Mouse (Mus musculus) brown adipose tissue, adult 24 weeks (tissue): Measurements from ENCODE around the gene Myo15b. TPM values are rescaled to one million over a fixed set of nuclear protein-coding genes. Genes with fewer than 3 reads are reported as not detected.
"Not testable (repeated sequence)": the region's sequence is repeated elsewhere in the genome, so short reads cannot be mapped to it uniquely, and the experiment has no call there.

Experiments used
- H3K27ac ChIP-seq: fragments of 200-500 bp; replicated peaks from 2 replicates; pipeline ENCODE4 v1.5.1; 2012; ENCODE audit warnings: low read depth, mild to moderate bottlenecking, low read length
- H3K4me1 ChIP-seq: fragments of 200-500 bp; 2 replicates; pipeline ENCODE4 v1.6.1; 2012; ENCODE audit warnings: low read length, mixed read lengths; ENCODE audit not compliant: control insufficient read depth, insufficient read depth, insufficient read length
- H3K4me3 ChIP-seq: fragments of 200-500 bp; 2 replicates; pipeline ENCODE4 v1.5.1; 2012; ENCODE audit warnings: low read depth, mild to moderate bottlenecking, low read length, moderate library complexity; ENCODE audit not compliant: insufficient read depth
- polyA plus RNA-seq: library from polyadenylated mRNA; stranded (reverse); fragments of >200 nt; gene quantifications from 2 replicates; pipeline ENCODE4 v1.2.4, GENCODE M21; 2012; ENCODE audit not compliant: missing spikeins, insufficient read depth, insufficient read length

The Myo15b gene
- polyA plus RNA-seq, 1 experiment, result not detected

- H3K4me1 ChIP-seq, result no peaks in the 10 kb centered on the region
- no peak overlapping the region for H3K4me3 ChIP-seq
- H3K27ac ChIP-seq, result no peak overlapping the region
Observed at GRCm38 (mm10) chr11:115839732-115840131, 18.5 kb upstream of the Myo15b start.

GRCm38 (mm10) chr11:115841044-115841443 is 17.2 kb upstream of the Myo15b start:
- Histone ChIP-seq H3K27ac (no peak overlapping the region), H3K4me1 (no peaks in the 10 kb centered on the region), H3K4me3 (no peak overlapping the region)

- no peak overlapping the region for H3K27ac ChIP-seq
- no peaks in the 10 kb centered on the region for H3K4me1 ChIP-seq
- no peak overlapping the region for H3K4me3 ChIP-seq
Observed at GRCm38 (mm10) chr11:115841961-115842550, 16.1 kb upstream of the Myo15b start.

GRCm38 (mm10) chr11:115843141-115843890 is 14.9 kb upstream of the Myo15b start:
- Histone ChIP-seq H3K27ac (no peak overlapping the region), H3K4me1 (no peaks in the 10 kb centered on the region), H3K4me3 (no peak overlapping the region)

- Histone ChIP-seq H3K4me1 (no peaks in the 10 kb centered on the region), H3K27ac (no peak overlapping the region)
Observed at GRCm38 (mm10) chr11:115843891-115844239, 14.3 kb upstream of the Myo15b start.

GRCm38 (mm10) chr11:115844240-115844639 is 14.0 kb upstream of the Myo15b start:
- Histone ChIP-seq H3K4me3 (no peak overlapping the region), H3K4me1 (no peaks in the 10 kb centered on the region), H3K27ac (no peak overlapping the region)

More at GRCm38 (mm10) chr11:115843891-115844239, 14.3 kb upstream of the Myo15b start:
- H3K4me3 ChIP-seq, result no peak overlapping the region

- Histone ChIP-seq H3K4me1 (no peaks in the 10 kb centered on the region), H3K4me3 (no peak overlapping the region), H3K27ac (no peak overlapping the region)
Observed at GRCm38 (mm10) chr11:115845819-115846218, 12.4 kb upstream of the Myo15b start.

- H3K4me3 ChIP-seq, result no peak overlapping the region
- H3K27ac ChIP-seq, result no peak overlapping the region
- peaks cover 3% of the 10 kb centered on the region; the same call in 1 of the 2 replicates for H3K4me1 ChIP-seq
Observed at GRCm38 (mm10) chr11:115854674-115855073, 3.5 kb upstream of the Myo15b start.

- H3K4me1 ChIP-seq, H3K4me3 ChIP-seq, H3K27ac ChIP-seq: not testable (repeated sequence)
Observed at GRCm38 (mm10) chr11:115857146-115857545, 1.1 kb upstream of the Myo15b start.

GRCm38 (mm10) chr11:115857936-115858335 is 270 bp upstream of the Myo15b start:
- H3K4me3 ChIP-seq, result no peak overlapping the region
- no peak overlapping the region for H3K27ac ChIP-seq
- peaks cover 3% of the 10 kb centered on the region; the same call in 1 of the 2 replicates for H3K4me1 ChIP-seq

- peak overlapping the region; percentile 48 for H3K4me3 ChIP-seq
- peaks cover 3% of the 10 kb centered on the region; the same call in 1 of the 2 replicates for H3K4me1 ChIP-seq
- H3K27ac ChIP-seq, result no peak overlapping the region
Observed at GRCm38 (mm10) chr11:115859143-115859945, 1.1 kb downstream of the Myo15b start.

- H3K27ac ChIP-seq, result no peak overlapping the region
- no peak overlapping the region for H3K4me3 ChIP-seq
- no peaks in the 10 kb centered on the region for H3K4me1 ChIP-seq
Observed at GRCm38 (mm10) chr11:115863895-115864294, 5.7 kb downstream of the Myo15b start.

- Histone ChIP-seq H3K4me1 (no peaks in the 10 kb centered on the region), H3K27ac (no peak overlapping the region), H3K4me3 (no peak overlapping the region)
Observed at GRCm38 (mm10) chr11:115869393-115869792, 11.2 kb downstream of the Myo15b start.

GRCm38 (mm10) chr11:115872437-115872836 is 14.2 kb downstream of the Myo15b start:
- Histone ChIP-seq H3K27ac (no peak overlapping the region), H3K4me1 (no peaks in the 10 kb centered on the region), H3K4me3 (no peak overlapping the region)

GRCm38 (mm10) chr11:115875935-115876334 is 17.7 kb downstream of the Myo15b start:
- no peaks in the 10 kb centered on the region for H3K4me1 ChIP-seq
- no peak overlapping the region for H3K4me3 ChIP-seq

More at GRCm38 (mm10) chr11:115875935-115876334, 17.7 kb downstream of the Myo15b start:
- H3K27ac ChIP-seq, result no peak overlapping the region
